Mouse (Mus musculus) limb, embryonic 11.5 days (tissue): Measurements from ENCODE around the gene Nxpe4. TPM values are rescaled to one million over a fixed set of nuclear protein-coding genes. Genes with fewer than 3 reads are reported as not detected.

Experiments used
- ATAC-seq: fragments of 200-750 bp; cut with Nextera tagmentation; 2 replicates; pipeline ENCODE4 v1.8.0; 2017; ENCODE audit warnings: low read depth; ENCODE audit not compliant: insufficient number of reproducible peaks, low FRiP score, low TSS enrichment
- DNase-seq: peaks from one replicate; pipeline ENCODE4 v3.0.0-alpha.2; 2015; ENCODE audit warnings: low spot score
- H3K27ac ChIP-seq: fragments of 300-500 bp; sonication (generic); replicated peaks from 2 replicates; pipeline ENCODE4 v1.5.1; 2014; ENCODE audit warnings: low read depth, mild to moderate bottlenecking, low read length
- H3K27me3 ChIP-seq: fragments of 300-500 bp; sonication (generic); 2 replicates; pipeline ENCODE4 v1.6.1; 2014; ENCODE audit warnings: mild to moderate bottlenecking, low read length, mixed read lengths; ENCODE audit not compliant: control insufficient read depth, insufficient read depth
- H3K36me3 ChIP-seq: fragments of 300-500 bp; sonication (generic); 2 replicates; pipeline ENCODE4 v1.6.1; 2014; ENCODE audit warnings: mild to moderate bottlenecking, low read length, moderate library complexity, mixed read lengths; ENCODE audit not compliant: control insufficient read depth, insufficient read depth
- H3K4me1 ChIP-seq: fragments of 300-500 bp; sonication (generic); 2 replicates; pipeline ENCODE4 v1.6.1; 2014; ENCODE audit warnings: low read length, mixed read lengths; ENCODE audit not compliant: control insufficient read depth, insufficient read depth
- H3K4me2 ChIP-seq: fragments of 300-500 bp; sonication (generic); 2 replicates; pipeline ENCODE4 v1.6.1; 2014; ENCODE audit warnings: low read depth, mild to moderate bottlenecking, moderate library complexity; ENCODE audit not compliant: severe bottlenecking
- H3K4me3 ChIP-seq: fragments of 300-500 bp; sonication (generic); 2 replicates; pipeline ENCODE4 v1.5.1; 2014; ENCODE audit warnings: low read depth, low read length
- H3K9ac ChIP-seq: fragments of 300-500 bp; sonication (generic); 2 replicates; pipeline ENCODE4 v1.6.1; 2014; ENCODE audit warnings: mild to moderate bottlenecking, low read length
- H3K9me3 ChIP-seq: fragments of 300-500 bp; sonication (generic); 2 replicates; pipeline ENCODE4 v1.6.1; 2016; ENCODE audit warnings: low read length; ENCODE audit not compliant: control insufficient read depth
- WGBS: fragments of 180-500 bp; shearing (Covaris S2); extraction: QIAGEN DNeasy Blood & Tissue Kit; methylation state at CpG from one replicate; pipeline ENCODE4 v1.1.7; 2014; 5-methylcytosine and 5-hydroxymethylcytosine counted together
- polyA plus RNA-seq: library from polyadenylated mRNA; unstranded; fragments of >200 nt; fragmentation: Nextera tagmentation; extraction: Ambion mirVana; gene quantifications from 2 replicates; pipeline ENCODE4 v1.2.1, GENCODE M21; 2014

Nxpe4 gene
- polyA plus RNA-seq, 1 experiment from 2014 or later: 7.0 TPM

GRCm38 (mm10) chr9:48244175-48244574, 82.4 kb downstream of the Nxpe4 start:
- DNase-seq (no peak), ATAC-seq (no peak)
- 82% methylated on average over 3 of the region's 3 CpGs for WGBS
- H3K9ac ChIP-seq: no peak overlapping the region
- no peaks in the 10 kb centered on the region for H3K9me3 ChIP-seq
- H3K4me2 ChIP-seq: no peak overlapping the region
- peaks cover 4% of the 10 kb centered on the region for H3K4me1 ChIP-seq
- H3K27me3 ChIP-seq: no peaks in the 10 kb centered on the region
- H3K27ac ChIP-seq: no peak overlapping the region
- no peak overlapping the region for H3K4me3 ChIP-seq
- no peaks in the 10 kb centered on the region for H3K36me3 ChIP-seq

GRCm38 (mm10) chr9:48245525-48245924, 83.7 kb downstream of the Nxpe4 start:
- no peaks in the 10 kb centered on the region for H3K36me3 ChIP-seq
- DNase-seq: no peak
- 72% methylated on average over 1 of the region's 1 CpGs for WGBS

DNA sequence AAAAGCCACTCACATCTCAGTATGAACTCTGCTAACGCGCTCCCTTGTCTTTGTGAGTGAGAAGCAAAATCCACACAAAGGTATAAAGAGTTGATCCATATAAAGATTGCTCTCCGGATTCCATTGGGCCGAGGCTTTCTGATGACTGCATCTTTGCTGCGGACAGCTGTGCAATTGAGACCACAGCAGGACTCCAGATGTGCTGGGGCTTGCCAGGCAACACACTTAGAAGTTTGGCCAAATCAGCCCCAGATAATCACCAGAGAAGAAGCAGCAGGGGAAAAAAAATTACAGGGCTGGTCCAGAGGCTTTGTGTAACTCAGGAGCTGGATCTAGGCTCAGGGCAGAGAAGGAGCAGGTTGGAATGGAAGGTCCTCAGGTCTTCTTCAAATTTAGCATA, 85.5 kb downstream of the Nxpe4 start:
- H3K27me3 ChIP-seq: no peaks in the 10 kb centered on the region
- H3K4me2 ChIP-seq: no peak overlapping the region
- no peak overlapping the region for H3K27ac ChIP-seq
- no peaks in the 10 kb centered on the region for H3K9me3 ChIP-seq
- ATAC-seq (no peak), DNase-seq (peak; percentile 30)
- WGBS: 61% methylated on average over 5 of the region's 5 CpGs
- no peak overlapping the region for H3K9ac ChIP-seq
- H3K4me1 ChIP-seq: peaks cover 7% of the 10 kb centered on the region
- no peak overlapping the region for H3K4me3 ChIP-seq
- H3K36me3 ChIP-seq: no peaks in the 10 kb centered on the region

More at GRCm38 (mm10) chr9:48245525-48245924, 83.7 kb downstream of the Nxpe4 start:
- Histone ChIP-seq H3K9ac (no peak overlapping the region), H3K27ac (no peak overlapping the region), H3K27me3 (no peaks in the 10 kb centered on the region), H3K4me1 (peaks cover 4% of the 10 kb centered on the region), H3K9me3 (no peaks in the 10 kb centered on the region), H3K4me2 (no peak overlapping the region), H3K4me3 (no peak overlapping the region)
- no peak for ATAC-seq

- no peak overlapping the region for H3K4me2 ChIP-seq
- ATAC-seq (no peak), DNase-seq (no peak)
- no peak overlapping the region for H3K4me3 ChIP-seq
- no peaks in the 10 kb centered on the region for H3K36me3 ChIP-seq
- WGBS: 1% methylated on average over 8 of the region's 8 CpGs
- H3K9me3 ChIP-seq: no peaks in the 10 kb centered on the region
- peaks cover 12% of the 10 kb centered on the region for H3K4me1 ChIP-seq
- no peaks in the 10 kb centered on the region for H3K27me3 ChIP-seq
- H3K27ac ChIP-seq: no peak overlapping the region
- no peak overlapping the region for H3K9ac ChIP-seq
Observed at GRCm38 (mm10) chr9:48252236-48252635, 90.4 kb downstream of the Nxpe4 start.

- Histone ChIP-seq H3K36me3 (no peaks in the 10 kb centered on the region), H3K27ac (no peak overlapping the region), H3K4me1 (peaks cover 7% of the 10 kb centered on the region), H3K4me2 (no peak overlapping the region), H3K27me3 (no peaks in the 10 kb centered on the region), H3K9ac (no peak overlapping the region), H3K4me3 (no peak overlapping the region), H3K9me3 (no peaks in the 10 kb centered on the region)
- DNase-seq: no peak
- ATAC-seq: no peak
- WGBS: 67% methylated on average over 9 of the region's 9 CpGs
Observed at GRCm38 (mm10) chr9:48257001-48257400, 95.2 kb downstream of the Nxpe4 start.

DNA sequence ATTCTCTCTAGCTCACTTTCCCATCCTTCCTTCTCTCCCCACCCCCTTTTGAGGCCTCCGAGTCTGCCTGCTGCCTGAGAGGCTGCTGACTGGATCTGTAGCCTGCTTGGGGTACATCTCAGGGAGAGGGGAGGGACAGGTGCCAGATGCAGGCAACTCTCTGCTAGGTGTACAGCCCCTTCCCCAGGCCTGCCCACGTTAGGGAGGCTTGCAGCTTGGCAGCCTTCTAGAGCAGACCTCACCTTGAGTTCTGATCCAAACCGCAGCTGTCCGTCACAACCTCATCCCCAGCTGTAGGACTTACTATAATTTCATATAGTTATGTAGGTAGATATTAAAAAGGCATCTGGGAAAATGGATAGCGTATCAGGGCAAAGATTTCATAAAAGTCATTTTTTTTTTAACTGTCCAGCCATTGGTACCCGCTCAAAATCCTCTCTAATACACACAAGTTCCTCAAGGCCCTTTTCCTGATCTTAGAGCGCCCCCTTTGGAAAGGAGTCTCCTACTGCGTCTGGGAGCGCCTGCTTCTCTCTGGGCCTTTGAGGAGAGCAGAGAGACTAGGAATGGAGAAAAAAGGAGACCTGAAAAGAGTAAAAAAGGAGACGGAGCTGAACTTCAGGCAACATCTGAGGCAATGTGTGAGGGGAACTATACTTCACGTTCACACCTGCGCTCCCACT, 96.1 kb downstream of the Nxpe4 start:
- no peak overlapping the region for H3K9ac ChIP-seq
- ATAC-seq (no peak), DNase-seq (peak; percentile 79)
- no peak overlapping the region for H3K4me3 ChIP-seq
- H3K27ac ChIP-seq: no peak overlapping the region
- H3K4me2 ChIP-seq: no peak overlapping the region
- H3K9me3 ChIP-seq: no peaks in the 10 kb centered on the region
- WGBS: 40% methylated on average over 12 of the region's 12 CpGs
- no peaks in the 10 kb centered on the region for H3K4me1 ChIP-seq
- no peaks in the 10 kb centered on the region for H3K36me3 ChIP-seq
- no peaks in the 10 kb centered on the region for H3K27me3 ChIP-seq

GRCm38 (mm10) chr9:48264616-48265015, 102.8 kb downstream of the Nxpe4 start:
- Histone ChIP-seq H3K27me3 (no peaks in the 10 kb centered on the region), H3K27ac (no peak overlapping the region), H3K36me3 (no peaks in the 10 kb centered on the region), H3K4me3 (no peak overlapping the region), H3K4me1 (0 out of 2 replicates have a peak, but pooled peaks cover 4% of the 10 kb centered on the region), H3K9ac (no peak overlapping the region), H3K9me3 (no peaks in the 10 kb centered on the region), H3K4me2 (no peak overlapping the region)
- 90% methylated on average over 6 of the region's 6 CpGs for WGBS
- DNase-seq (no peak), ATAC-seq (no peak)

DNA sequence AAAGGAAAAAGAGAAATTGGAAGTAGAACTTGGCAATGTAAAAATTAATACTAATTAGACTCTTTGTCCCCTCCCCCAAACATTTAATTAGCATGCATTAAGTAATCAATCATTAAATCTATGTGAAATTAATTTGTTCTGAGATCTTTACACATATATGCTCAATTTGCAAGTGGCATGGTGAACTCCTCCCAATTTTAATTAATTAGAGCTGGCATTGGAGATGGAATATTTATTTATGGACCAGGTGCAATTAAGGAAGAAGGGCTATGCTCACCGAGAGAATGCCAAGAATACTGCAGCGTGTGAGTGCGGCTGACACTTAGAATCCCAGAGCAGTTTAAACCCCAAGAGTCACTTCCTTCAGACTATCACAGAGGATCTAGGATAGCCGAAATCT, 103.7 kb downstream of the Nxpe4 start:
- no peak overlapping the region for H3K27ac ChIP-seq
- DNase-seq (no peak), ATAC-seq (no peak)
- H3K4me3 ChIP-seq: no peak overlapping the region
- H3K9ac ChIP-seq: no peak overlapping the region
- no peaks in the 10 kb centered on the region for H3K27me3 ChIP-seq
- H3K4me2 ChIP-seq: no peak overlapping the region
- no peaks in the 10 kb centered on the region for H3K9me3 ChIP-seq
- WGBS: 83% methylated on average over 4 of the region's 4 CpGs
- H3K36me3 ChIP-seq: no peaks in the 10 kb centered on the region
- H3K4me1 ChIP-seq: 0 out of 2 replicates have a peak, but pooled peaks cover 4% of the 10 kb centered on the region
